Mouse (Mus musculus): ENCODE measurements around the gene 1700018B08Rik. TPM values are rescaled to one million over a fixed set of nuclear protein-coding genes. Genes with fewer than 3 reads are reported as not detected.

Gene 1700018B08Rik
- polyA plus RNA-seq, 1 experiment from 2014 or later: not detected

Other genes with a start within 250 kb of the 1700018B08Rik start
- 20.3 and 22.8 TPM in 2 replicates for gene Fbxo31, start 34.5 kb upstream of the 1700018B08Rik start, polyA plus RNA-seq (2016; fragmentation: Nextera tagmentation; extraction: Ambion mirVana)
- 280 and 292 TPM in 2 replicates for gene Map1lc3b, start 46.0 kb upstream of the 1700018B08Rik start, polyA plus RNA-seq (2016; fragmentation: Nextera tagmentation; extraction: Ambion mirVana)
- gene Zcchc14, start 108.6 kb upstream of the 1700018B08Rik start, polyA plus RNA-seq (2016; fragmentation: Nextera tagmentation; extraction: Ambion mirVana): 27.7 TPM in 2 replicates
- gene Jph3, start 185.3 kb upstream of the 1700018B08Rik start, polyA plus RNA-seq (2016; fragmentation: Nextera tagmentation; extraction: Ambion mirVana): 35.8 and 39.1 TPM in 2 replicates

Data from midbrain, embryonic 12.5 days (tissue).